Mouse (Mus musculus): ENCODE results near the gene Apobec2. TPM values are rescaled to one million over a fixed set of nuclear protein-coding genes. Genes with fewer than 3 reads are reported as not detected.

The Apobec2 gene
- total and polyA plus RNA-seq, 3 experiments = 0.21 to 0.70 TPM; not detected in 1

- Histone ChIP-seq H3K9ac (ENCODE audit: insufficient read depth, low read depth) (no peak overlapping the region), H3K4me2 (ENCODE audit: insufficient read depth, low read depth, poor library complexity, severe bottlenecking) (no peak overlapping the region), H3K36me3 (replicated peaks in 1 of 2; ENCODE audit: control insufficient read depth in 1 of 2, insufficient read depth in 1 of 2, low read length in 1 of 2) (no peaks in the 10 kb centered on the region), H3K4me3 (replicated peaks in 1 of 3; ENCODE audit: low read depth in 2 of 3, low read length in 2 of 3, poor library complexity in 1 of 3) (no peak overlapping the region), H3K27me3 (replicated peaks) (peaks cover 2% of the 10 kb centered on the region), H3K4me1 (ENCODE audit: control insufficient read depth in 1 of 2, insufficient read depth in 2 of 2) (peaks cover 3% of the 10 kb centered on the region in 2 experiments; a peak in 2 of 4 replicates), H3K79me2 (replicated peaks; ENCODE audit: control insufficient read depth, extremely low read depth, insufficient read depth, poor library complexity, severe bottlenecking) (no peaks in the 10 kb centered on the region), H3K27ac (ENCODE audit: insufficient read depth, low read depth) (no peak overlapping the region), H3K9me3 (replicated peaks; ENCODE audit: low read length) (no peaks in the 10 kb centered on the region)
- in situ Hi-C loops (cut with MboI; ENCODE audit: low pct_ligation_motif_present, low pct_unique_long_range_greater_than_20kb, low sequenced_read_pairs) = loop anchor here (10.0 to 25.0 kb wide), 2 partner anchors 151 to 959 kb away; no protein-coding TSS in a partner anchor
- TF ChIP-seq CTCF (conservative IDR thresholded peaks at IDR 0.05 in 1 of 2, IDR thresholded peaks at IDR 0.05 in 1 of 2; ENCODE audit: low read depth in 2 of 2, low read length in 2 of 2) (peak in 1 of 2 experiments; percentile 28; a peak in 1 of 4 replicates), HCFC1 (IDR thresholded peaks at IDR 0.05; ENCODE audit: low read depth, low read length) (no peak), RAD21 (IDR thresholded peaks at IDR 0.05; ENCODE audit: low read depth, low read length) (peak; percentile 3)
- dilution Hi-C loops (cut with MboI; ENCODE audit: extremely low pct_ligation_motif_present, extremely low pct_unique_long_range_greater_than_20kb, low sequenced_read_pairs) = no loop called here
- no peak for DNase-seq (ENCODE audit: extremely low read depth)
Observed at GRCm38 (mm10) chr17:48453489-48453888, 20.8 kb upstream of the Apobec2 start.

GRCm38 (mm10) chr17:48451753-48452444 lies 19.2 kb upstream of the Apobec2 start:
- Histone ChIP-seq H3K79me2 (replicated peaks; ENCODE audit: control insufficient read depth, extremely low read depth, insufficient read depth, poor library complexity, severe bottlenecking) (no peaks in the 10 kb centered on the region), H3K36me3 (replicated peaks in 1 of 2; ENCODE audit: control insufficient read depth in 1 of 2, insufficient read depth in 1 of 2, low read length in 1 of 2) (no peaks in the 10 kb centered on the region), H3K4me3 (replicated peaks in 1 of 3; ENCODE audit: low read depth in 2 of 3, low read length in 2 of 3, poor library complexity in 1 of 3) (no peak overlapping the region), H3K27ac (ENCODE audit: insufficient read depth, low read depth) (no peak overlapping the region), H3K9ac (ENCODE audit: insufficient read depth, low read depth) (no peak overlapping the region), H3K27me3 (replicated peaks) (peaks cover 2% of the 10 kb centered on the region), H3K4me1 (ENCODE audit: control insufficient read depth in 1 of 2, insufficient read depth in 2 of 2) (peaks cover 3% of the 10 kb centered on the region in 2 experiments; a peak in 2 of 4 replicates), H3K4me2 (ENCODE audit: insufficient read depth, low read depth, poor library complexity, severe bottlenecking) (no peak overlapping the region), H3K9me3 (replicated peaks; ENCODE audit: low read length) (no peaks in the 10 kb centered on the region)
- dilution Hi-C loops (cut with MboI; ENCODE audit: extremely low pct_ligation_motif_present, extremely low pct_unique_long_range_greater_than_20kb, low sequenced_read_pairs) = no loop called here
- no peak for TF ChIP-seq CHD2 (IDR thresholded peaks at IDR 0.05; ENCODE audit: low read length)
- no peak for TF ChIP-seq NRF1 (IDR thresholded peaks at IDR 0.05; ENCODE audit: low read depth, low read length)
- no peak for TF ChIP-seq MYC (IDR thresholded peaks at IDR 0.05; ENCODE audit: low read depth, low read length)
- no peak for TF ChIP-seq POLR2AphosphoS2 (IDR thresholded peaks at IDR 0.05; ENCODE audit: low read depth, low read length)
- no peak for TF ChIP-seq ELF1 (IDR thresholded peaks at IDR 0.05; ENCODE audit: low read depth, low read length)
- in situ Hi-C loops (cut with MboI; ENCODE audit: low pct_ligation_motif_present, low pct_unique_long_range_greater_than_20kb, low sequenced_read_pairs) = loop anchor here (10.0 to 25.0 kb wide), 2 partner anchors 153 to 960 kb away; no protein-coding TSS in a partner anchor
- DNase-seq (ENCODE audit: extremely low read depth) = no peak

GRCm38 (mm10) chr17:48451353-48451675 lies 18.6 kb upstream of the Apobec2 start, which contains the start of gene Tspo2:
TSS of gene Tspo2 (minus strand) at chr17:48451522.
- Histone ChIP-seq H3K4me3 (replicated peaks in 1 of 3; ENCODE audit: low read depth in 2 of 3, low read length in 2 of 3, poor library complexity in 1 of 3) (no peak within 1 kb of the TSS), H3K4me1 (ENCODE audit: control insufficient read depth in 1 of 2, insufficient read depth in 2 of 2) (peaks cover 3% of the 10 kb centered on the region in 2 experiments; a peak in 2 of 4 replicates), H3K79me2 (replicated peaks; ENCODE audit: control insufficient read depth, extremely low read depth, insufficient read depth, poor library complexity, severe bottlenecking) (no peaks in the 10 kb centered on the region), H3K27me3 (replicated peaks) (peaks cover 2% of the 10 kb centered on the region), H3K27ac (ENCODE audit: insufficient read depth, low read depth) (no peak within 1 kb of the TSS), H3K36me3 (replicated peaks in 1 of 2; ENCODE audit: control insufficient read depth in 1 of 2, insufficient read depth in 1 of 2, low read length in 1 of 2) (no peaks in the 10 kb centered on the region), H3K9ac (ENCODE audit: insufficient read depth, low read depth) (no peak within 1 kb of the TSS), H3K9me3 (replicated peaks; ENCODE audit: low read length) (no peaks in the 10 kb centered on the region), H3K4me2 (ENCODE audit: insufficient read depth, low read depth, poor library complexity, severe bottlenecking) (no peak within 1 kb of the TSS)
- DNase-seq (ENCODE audit: extremely low read depth) = no peak
- in situ Hi-C loops (cut with MboI; ENCODE audit: low pct_ligation_motif_present, low pct_unique_long_range_greater_than_20kb, low sequenced_read_pairs) = loop anchor here (10.0 to 25.0 kb wide), 2 partner anchors 153 to 961 kb away; no protein-coding TSS in a partner anchor
- dilution Hi-C loops (cut with MboI; ENCODE audit: extremely low pct_ligation_motif_present, extremely low pct_unique_long_range_greater_than_20kb, low sequenced_read_pairs) = no loop called here
- TF ChIP-seq ZNF384 (IDR thresholded peaks at IDR 0.05; ENCODE audit: low read depth, low read length) = no peak
